Mouse (Mus musculus): ENCODE results near the gene 1700001C02Rik. TPM values are rescaled to one million over a fixed set of nuclear protein-coding genes. Genes with fewer than 3 reads are reported as not detected.

1700001C02Rik gene
- polyA plus RNA-seq, 1 experiment = not detected

DNA sequence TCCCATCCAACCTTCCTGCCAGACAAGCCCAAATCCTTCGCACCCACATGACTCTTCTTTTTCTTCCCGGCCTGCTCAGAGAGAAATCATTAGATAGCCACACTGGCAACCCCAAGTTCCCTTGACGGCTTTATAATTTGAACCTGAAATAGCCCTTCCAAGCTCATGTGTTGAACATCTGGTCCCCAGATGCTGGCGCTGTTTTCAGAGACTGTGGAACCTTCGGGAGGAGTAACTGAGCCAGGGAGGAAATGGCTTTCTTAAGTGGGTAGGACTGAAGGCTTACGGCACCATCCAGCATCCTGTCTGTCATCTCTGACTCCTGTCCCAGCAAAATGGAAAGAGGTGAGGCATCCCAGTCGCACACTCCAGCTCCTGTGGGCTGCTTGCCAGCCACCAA, 31.5 kb downstream of the 1700001C02Rik start:
- Histone ChIP-seq H3K4me3 (replicated peaks; ENCODE audit: control insufficient read depth, low read depth, low read length) (no peak overlapping the region), H3K27ac (ENCODE audit: control insufficient read depth, insufficient read depth, low read depth, low read length, poor library complexity) (no peak overlapping the region), H3K4me1 (ENCODE audit: control insufficient read depth, insufficient read depth, low read length) (no peaks in the 10 kb centered on the region; the same call in 1 of the 2 replicates)
- 79% methylated on average over 7 of the region's 7 CpGs for WGBS
- TF ChIP-seq CTCF (IDR thresholded peaks at IDR 0.05; ENCODE audit: control insufficient read depth, insufficient read depth, low read length) (no peak), POLR2A (IDR thresholded peaks at IDR 0.05; ENCODE audit: borderline replicate concordance, control insufficient read depth, low read depth, low read length) (no peak)

DNA sequence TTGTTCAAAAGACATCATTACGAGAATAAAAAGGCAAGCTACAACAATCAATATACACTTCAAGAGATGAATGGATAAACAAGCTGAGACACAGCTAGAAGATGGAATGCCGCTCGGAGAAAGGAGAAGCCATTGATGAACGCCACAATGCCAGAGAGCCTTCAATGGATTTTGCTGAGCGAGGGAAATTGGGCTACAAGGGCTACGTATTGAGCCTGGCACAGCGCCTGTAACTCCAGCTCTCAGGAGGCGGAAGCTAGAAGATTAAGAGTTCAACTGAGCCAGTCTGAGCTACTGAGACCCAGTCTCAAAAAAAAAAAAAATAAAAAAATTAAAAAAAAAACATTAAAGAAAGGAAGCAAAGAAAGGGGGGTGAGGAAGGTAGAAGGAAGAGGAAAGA, 47.3 kb downstream of the 1700001C02Rik start:
- H3K4me3 ChIP-seq (replicated peaks; ENCODE audit: control insufficient read depth, low read depth, low read length) = no peak overlapping the region
- WGBS = 84% methylated on average over 8 of the region's 8 CpGs
- H3K4me1 ChIP-seq (ENCODE audit: control insufficient read depth, insufficient read depth, low read length) = no peaks in the 10 kb centered on the region
- TF ChIP-seq POLR2A (IDR thresholded peaks at IDR 0.05; ENCODE audit: borderline replicate concordance, control insufficient read depth, low read depth, low read length) (no peak), CTCF (IDR thresholded peaks at IDR 0.05; ENCODE audit: control insufficient read depth, insufficient read depth, low read length) (no peak)
- no peak overlapping the region for H3K27ac ChIP-seq (ENCODE audit: control insufficient read depth, insufficient read depth, low read depth, low read length, poor library complexity)

DNA sequence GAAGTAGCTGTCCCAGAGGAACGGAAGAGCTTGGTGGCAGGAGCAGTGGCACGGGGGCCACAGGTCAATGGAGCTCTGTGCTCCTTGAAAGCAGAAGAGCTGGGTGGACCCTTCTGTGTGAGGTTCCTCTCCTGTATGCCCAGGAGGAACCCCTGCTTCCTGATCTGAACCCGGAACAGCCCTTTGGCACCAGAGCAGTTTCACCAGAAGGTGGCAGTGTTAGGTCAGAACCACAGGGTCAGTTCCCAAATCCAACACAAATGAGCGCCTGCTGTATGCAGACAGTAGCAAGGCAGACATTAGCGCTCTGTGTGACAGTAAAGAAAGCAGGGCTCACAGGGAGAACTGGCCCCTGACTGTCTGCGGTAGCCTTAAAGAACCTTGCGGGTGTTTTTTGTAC, 50.5 kb downstream of the 1700001C02Rik start:
- Histone ChIP-seq H3K27ac (ENCODE audit: control insufficient read depth, insufficient read depth, low read depth, low read length, poor library complexity) (no peak overlapping the region), H3K4me3 (replicated peaks; ENCODE audit: control insufficient read depth, low read depth, low read length) (no peak overlapping the region), H3K4me1 (ENCODE audit: control insufficient read depth, insufficient read depth, low read length) (peaks cover 1% of the 10 kb centered on the region; the same call in 1 of the 2 replicates)
- peak; percentile 80 for TF ChIP-seq CTCF (IDR thresholded peaks at IDR 0.05; ENCODE audit: control insufficient read depth, insufficient read depth, low read length)
- no peak for TF ChIP-seq POLR2A (IDR thresholded peaks at IDR 0.05; ENCODE audit: borderline replicate concordance, control insufficient read depth, low read depth, low read length)
- WGBS = 47% methylated on average over 7 of the region's 7 CpGs

DNA sequence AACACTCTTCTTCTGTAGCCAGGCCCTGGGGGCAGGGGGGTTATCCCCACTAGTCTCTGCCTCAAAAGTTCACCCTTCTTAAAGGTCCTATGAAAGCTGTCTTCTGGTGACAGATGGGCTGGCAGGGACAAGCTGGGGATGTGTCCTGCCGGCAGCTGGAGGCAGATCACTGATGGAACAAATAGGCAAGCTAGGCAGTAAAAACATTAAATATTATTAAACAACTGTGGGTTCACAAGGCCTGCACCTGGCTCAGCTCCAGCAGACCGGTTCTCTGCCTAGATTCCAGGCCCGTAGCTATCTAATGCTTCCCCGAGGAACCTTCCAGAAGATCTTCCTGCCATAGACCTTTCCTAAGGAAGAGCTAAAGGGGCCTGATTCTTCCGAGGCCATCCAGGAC, 52.3 kb downstream of the 1700001C02Rik start:
- peaks cover 1% of the 10 kb centered on the region; the same call in 1 of the 2 replicates for H3K4me1 ChIP-seq (ENCODE audit: control insufficient read depth, insufficient read depth, low read length)
- H3K4me3 ChIP-seq (replicated peaks; ENCODE audit: control insufficient read depth, low read depth, low read length) = no peak overlapping the region
- WGBS = 67% methylated on average over 5 of the region's 5 CpGs
- no peak overlapping the region for H3K27ac ChIP-seq (ENCODE audit: control insufficient read depth, insufficient read depth, low read depth, low read length, poor library complexity)
- TF ChIP-seq CTCF (IDR thresholded peaks at IDR 0.05; ENCODE audit: control insufficient read depth, insufficient read depth, low read length) (no peak), POLR2A (IDR thresholded peaks at IDR 0.05; ENCODE audit: borderline replicate concordance, control insufficient read depth, low read depth, low read length) (no peak)

DNA sequence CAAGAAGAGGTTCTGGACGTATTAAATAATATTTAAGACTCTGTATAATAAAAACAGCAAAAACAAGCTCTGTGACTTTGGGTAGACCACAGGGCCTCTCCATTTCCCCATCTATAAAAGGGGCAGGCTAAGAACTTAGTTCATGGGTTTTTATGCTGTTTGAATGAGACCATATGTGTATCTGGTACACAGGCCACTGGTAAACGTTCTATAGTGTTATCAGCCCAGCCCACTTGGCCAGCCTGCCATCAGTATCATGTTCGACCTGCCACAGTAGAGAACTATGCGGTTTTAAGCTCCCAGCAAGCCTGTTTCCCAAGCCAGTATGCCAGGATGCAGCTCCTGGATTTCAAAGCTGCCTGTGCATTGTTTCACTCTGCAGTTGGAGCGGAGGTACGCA, 52.7 kb downstream of the 1700001C02Rik start:
- Histone ChIP-seq H3K4me3 (replicated peaks; ENCODE audit: control insufficient read depth, low read depth, low read length) (no peak overlapping the region), H3K27ac (ENCODE audit: control insufficient read depth, insufficient read depth, low read depth, low read length, poor library complexity) (peak overlapping the region; percentile 44), H3K4me1 (ENCODE audit: control insufficient read depth, insufficient read depth, low read length) (peaks cover 1% of the 10 kb centered on the region; the same call in 1 of the 2 replicates)
- TF ChIP-seq CTCF (IDR thresholded peaks at IDR 0.05; ENCODE audit: control insufficient read depth, insufficient read depth, low read length) (no peak), POLR2A (IDR thresholded peaks at IDR 0.05; ENCODE audit: borderline replicate concordance, control insufficient read depth, low read depth, low read length) (no peak)
- 66% methylated on average over 6 of the region's 6 CpGs for WGBS

DNA sequence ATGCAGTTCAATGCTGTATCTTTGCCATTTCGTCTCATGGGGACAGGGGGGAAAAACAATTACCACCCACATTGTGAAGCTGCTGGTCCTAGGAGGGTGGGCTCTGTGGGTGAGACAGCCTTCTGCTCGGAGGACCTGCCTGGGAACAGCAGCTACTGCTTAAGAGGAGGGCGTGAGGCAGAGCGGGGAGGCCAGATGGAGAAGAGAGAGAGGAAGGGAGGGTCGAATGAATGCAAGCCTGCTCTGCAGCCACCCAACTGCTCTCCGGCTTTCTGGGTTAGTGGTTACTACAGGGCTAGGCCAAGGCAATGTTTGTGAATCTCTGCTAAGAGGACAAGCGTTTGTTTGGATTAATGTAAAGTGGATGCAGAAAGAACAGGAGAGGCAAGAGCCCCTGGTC, 53.6 kb downstream of the 1700001C02Rik start:
- Histone ChIP-seq H3K4me3 (replicated peaks; ENCODE audit: control insufficient read depth, low read depth, low read length) (no peak overlapping the region), H3K4me1 (ENCODE audit: control insufficient read depth, insufficient read depth, low read length) (peaks cover 1% of the 10 kb centered on the region; the same call in 1 of the 2 replicates), H3K27ac (ENCODE audit: control insufficient read depth, insufficient read depth, low read depth, low read length, poor library complexity) (0 out of 2 replicates have a peak overlapping the region, but pooled peaks have one; percentile 18)
- 62% methylated on average over 7 of the region's 7 CpGs for WGBS
- TF ChIP-seq POLR2A (IDR thresholded peaks at IDR 0.05; ENCODE audit: borderline replicate concordance, control insufficient read depth, low read depth, low read length) (no peak), CTCF (IDR thresholded peaks at IDR 0.05; ENCODE audit: control insufficient read depth, insufficient read depth, low read length) (no peak)

DNA sequence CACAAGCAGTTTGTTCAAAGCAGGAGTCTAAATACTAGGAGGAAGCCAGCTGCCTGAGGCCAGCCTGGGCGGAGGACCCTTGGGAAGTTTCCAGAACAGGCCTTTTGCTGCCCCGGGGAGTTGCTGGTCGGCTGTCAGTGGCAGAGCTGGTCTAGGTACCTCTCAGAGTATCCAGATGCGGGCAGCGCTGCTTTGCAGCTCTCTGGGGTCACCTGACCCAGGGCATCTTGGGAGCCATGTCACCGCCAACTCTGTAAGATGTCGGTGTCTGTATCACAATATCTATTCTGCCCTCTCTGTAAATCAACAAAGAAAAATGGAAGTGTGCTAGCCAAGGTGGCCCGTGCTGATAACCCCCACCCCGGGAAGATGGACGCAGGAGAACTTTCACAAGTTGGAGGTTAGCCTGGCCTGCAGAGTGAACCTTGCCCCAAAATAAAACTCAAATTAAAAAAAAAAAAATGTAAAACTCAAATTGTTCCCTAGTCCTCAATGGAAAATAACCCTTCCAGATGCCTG, 54.4 kb downstream of the 1700001C02Rik start:
- Histone ChIP-seq H3K4me3 (replicated peaks; ENCODE audit: control insufficient read depth, low read depth, low read length) (no peak overlapping the region), H3K27ac (ENCODE audit: control insufficient read depth, insufficient read depth, low read depth, low read length, poor library complexity) (no peak overlapping the region), H3K4me1 (ENCODE audit: control insufficient read depth, insufficient read depth, low read length) (peaks cover 1% of the 10 kb centered on the region; the same call in 1 of the 2 replicates)
- WGBS = 63% methylated on average over 10 of the region's 10 CpGs
- no peak for TF ChIP-seq POLR2A (IDR thresholded peaks at IDR 0.05; ENCODE audit: borderline replicate concordance, control insufficient read depth, low read depth, low read length)
- no peak for TF ChIP-seq CTCF (IDR thresholded peaks at IDR 0.05; ENCODE audit: control insufficient read depth, insufficient read depth, low read length)

DNA sequence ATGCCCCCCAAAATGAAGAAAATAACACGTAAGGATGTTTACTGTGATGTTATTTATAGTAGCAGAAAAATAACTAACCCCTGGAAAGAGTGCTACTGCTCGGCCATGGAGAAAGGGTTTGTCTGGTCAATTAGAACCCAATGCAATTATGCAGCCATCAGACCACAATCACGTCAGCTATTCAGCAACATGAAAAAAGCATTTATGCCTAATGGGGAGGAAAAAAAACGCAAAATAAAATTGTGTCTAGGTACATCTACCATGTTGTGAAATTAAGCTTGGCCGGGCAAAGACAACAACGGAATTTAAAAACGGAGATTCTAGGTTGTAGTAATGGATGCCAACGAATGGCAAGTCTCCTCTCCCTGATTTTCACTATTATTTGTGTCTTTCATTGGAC, 56.6 kb downstream of the 1700001C02Rik start:
- WGBS = 87% methylated on average over 8 of the region's 8 CpGs
- no peak overlapping the region for H3K27ac ChIP-seq (ENCODE audit: control insufficient read depth, insufficient read depth, low read depth, low read length, poor library complexity)
- peaks cover 1% of the 10 kb centered on the region; the same call in 1 of the 2 replicates for H3K4me1 ChIP-seq (ENCODE audit: control insufficient read depth, insufficient read depth, low read length)
- TF ChIP-seq CTCF (IDR thresholded peaks at IDR 0.05; ENCODE audit: control insufficient read depth, insufficient read depth, low read length) (no peak), POLR2A (IDR thresholded peaks at IDR 0.05; ENCODE audit: borderline replicate concordance, control insufficient read depth, low read depth, low read length) (no peak)
- no peak overlapping the region for H3K4me3 ChIP-seq (replicated peaks; ENCODE audit: control insufficient read depth, low read depth, low read length)

DNA sequence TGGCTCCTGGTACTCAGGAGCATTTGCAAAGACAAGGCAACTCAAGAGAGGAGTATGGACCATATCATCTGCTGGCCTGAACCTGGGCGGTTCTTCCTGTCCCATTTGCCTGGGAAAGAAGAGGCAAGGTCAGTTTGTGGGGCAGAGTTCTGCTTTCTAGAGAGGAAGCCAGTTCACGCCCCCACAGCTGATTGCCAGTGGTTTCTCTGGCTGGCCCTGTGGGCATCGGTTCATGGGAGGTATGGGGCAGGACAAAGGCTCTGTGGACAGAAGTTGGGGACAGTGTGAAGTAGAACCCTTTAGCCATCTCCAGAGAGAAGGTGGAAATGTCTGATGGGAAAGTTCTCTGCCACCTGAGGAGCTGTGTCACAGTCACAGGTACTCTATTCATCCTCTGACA, 57.3 kb downstream of the 1700001C02Rik start:
- Histone ChIP-seq H3K4me1 (ENCODE audit: control insufficient read depth, insufficient read depth, low read length) (peaks cover 1% of the 10 kb centered on the region; the same call in 1 of the 2 replicates), H3K4me3 (replicated peaks; ENCODE audit: control insufficient read depth, low read depth, low read length) (no peak overlapping the region), H3K27ac (ENCODE audit: control insufficient read depth, insufficient read depth, low read depth, low read length, poor library complexity) (no peak overlapping the region)
- 9% methylated on average over 3 of the region's 3 CpGs for WGBS
- no peak for TF ChIP-seq CTCF (IDR thresholded peaks at IDR 0.05; ENCODE audit: control insufficient read depth, insufficient read depth, low read length)
- TF ChIP-seq POLR2A (IDR thresholded peaks at IDR 0.05; ENCODE audit: borderline replicate concordance, control insufficient read depth, low read depth, low read length) = no peak
